Mouse (Mus musculus): ENCODE measurements around the gene Akap6.
A peak's percentile ranks its signal among the peaks of the same experiment; 100 is the strongest.

Gene Akap6

GRCm38 (mm10) chr12:52699146-52699545 is at the start of gene Akap6:
Akap6 (plus strand) TSS chr12:52699383.
- no peak for DNase-seq (ENCODE audit: low spot score)

DNA sequence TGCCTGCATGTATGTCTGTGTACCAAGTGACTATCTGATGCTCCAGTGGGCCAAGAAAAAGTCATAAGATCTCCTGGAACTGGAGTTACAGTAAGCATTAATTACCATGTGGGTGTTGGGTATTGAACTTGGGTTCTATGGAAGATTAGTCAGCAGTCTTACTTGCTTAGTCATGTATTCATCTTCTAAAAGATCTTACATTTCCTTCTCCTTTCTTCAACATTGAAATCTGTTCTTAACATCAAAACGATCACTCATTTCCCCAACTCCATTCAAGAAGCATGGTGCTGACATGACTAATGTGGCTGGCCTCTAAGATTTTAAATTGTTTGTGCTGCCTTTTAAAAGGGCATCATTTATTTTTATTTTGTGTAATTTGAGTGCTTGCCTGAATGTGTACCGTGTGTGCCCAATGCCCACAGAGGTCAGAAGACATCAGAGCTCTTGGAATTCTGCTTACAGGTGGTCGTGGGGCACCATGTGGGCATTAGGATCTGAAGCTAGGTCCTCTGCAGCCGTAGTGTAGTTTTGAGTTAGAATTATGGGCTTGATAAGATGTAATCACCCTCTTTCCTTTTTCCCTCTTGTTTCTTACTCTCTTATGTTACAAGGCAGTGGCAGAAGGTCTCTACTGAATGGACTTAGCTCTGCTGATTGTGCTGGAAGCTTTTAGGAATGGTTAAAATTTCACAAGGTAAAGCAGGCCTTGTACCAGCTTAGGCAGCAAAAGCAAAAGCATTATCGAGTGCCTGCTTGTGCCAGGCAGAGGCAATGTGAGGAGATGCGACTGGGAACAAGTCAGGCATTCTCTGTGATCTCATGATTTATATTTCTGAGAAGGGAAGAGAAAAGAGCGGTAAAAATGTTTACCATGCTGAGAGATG is 36.0 kb upstream of the Akap6 start:
- no peak for DNase-seq (ENCODE audit: low spot score)

DNA sequence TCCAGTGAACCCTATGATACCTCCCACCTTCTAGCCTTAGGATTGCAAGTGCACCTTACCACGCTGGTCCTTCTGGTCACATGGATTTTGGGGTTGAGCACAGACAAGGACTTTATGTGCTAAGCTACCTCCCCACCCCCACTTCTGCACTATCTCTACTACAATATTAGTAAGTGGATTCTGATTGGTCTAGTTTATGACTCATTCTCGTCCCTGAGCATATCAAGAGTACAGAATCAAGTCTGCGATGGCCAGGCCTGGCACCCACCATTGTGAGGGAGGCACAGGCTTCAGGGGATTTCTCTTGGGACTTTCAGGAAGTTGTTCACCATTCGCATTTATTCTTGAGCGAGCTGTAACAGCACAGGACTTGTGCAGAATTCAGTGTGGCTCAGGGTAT is 34.2 kb upstream of the Akap6 start:
- DNase-seq (ENCODE audit: low spot score) = no peak

- no peak for DNase-seq (ENCODE audit: low spot score)
Observed at GRCm38 (mm10) chr12:52671436-52671835, 27.7 kb upstream of the Akap6 start.

GRCm38 (mm10) chr12:52671943-52672342 is 27.2 kb upstream of the Akap6 start:
- DNase-seq (ENCODE audit: low spot score) = no peak

DNA sequence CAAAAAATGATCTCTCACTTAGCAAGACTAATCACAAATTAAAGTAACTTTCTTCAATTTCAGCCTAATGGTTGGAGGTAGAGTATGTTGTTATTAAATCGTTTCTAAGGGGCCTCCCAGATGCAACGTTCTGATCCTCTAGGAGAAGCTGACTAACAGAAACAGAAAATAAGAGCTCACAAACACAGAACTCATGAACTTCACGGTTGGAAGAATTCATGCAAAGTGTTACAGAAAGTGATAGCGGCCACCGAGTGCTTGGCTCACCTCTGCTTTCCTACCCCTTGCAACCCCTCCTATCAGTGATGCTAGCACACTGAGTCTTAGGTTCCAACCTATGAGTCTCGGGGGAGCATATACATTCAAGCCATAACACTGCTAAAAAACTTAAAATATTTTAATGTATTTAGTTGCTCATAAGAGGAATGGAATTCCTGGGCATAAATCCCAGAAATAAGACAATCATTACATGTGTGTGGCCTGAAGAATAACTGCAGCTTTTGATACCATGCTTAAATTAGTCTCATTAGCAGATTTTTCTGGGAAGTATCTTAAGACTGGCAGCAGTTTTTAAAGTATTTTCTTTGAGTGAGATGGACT is 25.7 kb upstream of the Akap6 start:
- DNase-seq (ENCODE audit: low spot score) = no peak

- no peak for DNase-seq (ENCODE audit: low spot score)
Observed at GRCm38 (mm10) chr12:52675010-52675409, 24.2 kb upstream of the Akap6 start.

DNA sequence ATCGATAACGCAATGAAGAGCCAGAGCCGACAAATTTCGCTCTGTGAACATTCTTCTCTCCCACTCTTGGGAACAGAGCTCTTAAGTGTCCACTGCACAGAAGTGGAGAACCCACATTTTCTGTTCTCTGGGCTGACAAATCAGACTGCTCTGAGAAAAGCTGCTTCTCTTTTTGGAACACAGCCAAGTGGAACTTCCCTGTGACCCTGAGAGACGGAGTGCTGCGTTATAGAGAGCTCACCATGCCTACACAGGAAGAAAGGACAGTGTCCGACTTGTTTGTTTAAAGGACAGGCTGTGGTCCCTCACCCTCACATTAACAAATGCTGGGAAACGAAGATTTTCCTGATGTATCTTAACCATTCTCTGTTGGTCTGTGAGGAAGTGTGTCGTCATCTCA is 11.8 kb upstream of the Akap6 start:
- no peak for DNase-seq (ENCODE audit: low spot score)

DNA sequence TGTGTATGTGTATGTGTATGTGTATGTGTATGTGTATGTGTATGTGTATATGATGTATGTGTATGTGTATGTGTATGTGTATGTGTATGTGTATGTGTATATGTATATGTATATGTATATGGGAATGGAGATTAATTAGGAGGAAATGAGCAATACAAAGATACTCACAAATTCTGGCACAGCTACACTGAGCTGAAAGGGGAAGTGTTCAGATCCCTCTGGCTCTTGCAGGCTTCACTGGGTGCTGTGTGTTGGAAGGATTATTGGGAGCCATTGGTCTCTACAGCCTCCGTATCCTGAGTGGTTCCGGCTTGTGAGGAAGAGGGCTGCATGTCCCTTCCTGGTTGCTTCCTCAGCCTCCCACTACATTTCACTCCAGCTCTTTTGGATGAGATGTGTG is 10.5 kb upstream of the Akap6 start:
- no peak for DNase-seq (ENCODE audit: low spot score)

GRCm38 (mm10) chr12:52691552-52691951 is 7.6 kb upstream of the Akap6 start:
- no peak for DNase-seq (ENCODE audit: low spot score)

DNA sequence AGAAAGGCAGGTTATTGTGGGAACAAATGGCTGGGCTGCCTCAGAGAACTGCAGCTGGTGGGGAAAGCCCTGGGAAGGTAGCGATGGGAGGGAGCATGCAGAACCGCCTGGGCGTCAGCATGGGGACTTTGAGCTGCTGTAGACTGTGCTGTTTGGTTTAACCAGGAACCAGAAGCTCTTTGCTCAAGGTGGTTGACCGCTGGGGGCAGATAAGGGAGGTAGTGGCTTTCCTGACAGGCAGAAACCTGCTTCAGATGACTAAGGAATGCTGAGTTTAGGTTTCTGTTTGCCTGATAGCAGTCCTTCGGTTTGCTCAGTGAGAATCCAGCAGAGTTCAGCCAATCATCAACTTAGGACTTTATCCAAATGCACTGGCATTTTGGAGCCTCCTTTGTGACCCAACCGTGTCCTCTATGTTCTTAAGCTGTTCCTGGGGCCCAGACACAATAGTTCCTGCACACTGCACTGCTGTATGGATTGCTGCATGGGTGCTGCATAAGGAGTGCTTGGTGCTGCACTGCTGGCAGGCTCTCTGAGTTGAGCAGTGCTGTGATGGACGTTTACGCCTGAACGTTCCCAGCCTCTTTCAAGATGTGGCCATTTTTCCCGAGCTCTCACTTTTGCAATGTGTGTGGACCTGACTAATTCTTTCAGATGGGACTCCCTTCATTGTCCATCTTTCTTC is 6.8 kb upstream of the Akap6 start:
- DNase-seq (ENCODE audit: low spot score) = no peak

DNA sequence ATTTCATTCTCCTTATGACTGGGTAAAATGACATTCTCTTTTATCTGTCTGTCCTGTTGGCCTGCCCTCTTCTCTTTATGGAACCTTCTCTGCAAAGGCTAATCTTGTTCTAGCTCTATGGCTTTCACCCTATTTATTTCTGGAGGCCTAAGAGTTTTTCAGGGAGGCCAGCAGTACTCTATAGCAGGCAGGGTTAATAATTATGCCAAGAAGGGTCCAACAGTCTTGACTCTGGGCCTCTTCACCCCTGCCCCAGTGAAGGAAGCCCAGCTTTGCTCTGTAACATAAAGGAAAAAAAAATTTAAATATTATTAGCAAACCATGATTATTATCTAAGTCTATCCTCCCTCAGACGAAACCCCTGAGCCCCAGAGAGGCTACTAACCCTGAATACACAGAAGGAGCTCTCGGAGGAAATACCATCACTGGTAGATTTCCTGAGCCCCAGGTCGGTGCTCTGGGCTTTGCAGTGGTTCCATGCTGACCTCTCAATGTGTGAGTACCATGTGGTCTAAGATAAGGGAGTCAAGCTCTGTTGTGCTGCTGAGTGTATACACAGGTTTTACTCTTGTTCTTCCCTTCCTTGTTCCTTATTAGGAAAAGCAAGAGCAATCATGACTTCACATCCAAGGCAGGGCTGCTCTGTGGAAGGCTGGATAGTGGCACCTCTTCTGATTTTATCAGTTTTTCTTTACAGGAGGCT is 1.6 kb upstream of the Akap6 start:
- no peak for DNase-seq (ENCODE audit: low spot score)

DNA sequence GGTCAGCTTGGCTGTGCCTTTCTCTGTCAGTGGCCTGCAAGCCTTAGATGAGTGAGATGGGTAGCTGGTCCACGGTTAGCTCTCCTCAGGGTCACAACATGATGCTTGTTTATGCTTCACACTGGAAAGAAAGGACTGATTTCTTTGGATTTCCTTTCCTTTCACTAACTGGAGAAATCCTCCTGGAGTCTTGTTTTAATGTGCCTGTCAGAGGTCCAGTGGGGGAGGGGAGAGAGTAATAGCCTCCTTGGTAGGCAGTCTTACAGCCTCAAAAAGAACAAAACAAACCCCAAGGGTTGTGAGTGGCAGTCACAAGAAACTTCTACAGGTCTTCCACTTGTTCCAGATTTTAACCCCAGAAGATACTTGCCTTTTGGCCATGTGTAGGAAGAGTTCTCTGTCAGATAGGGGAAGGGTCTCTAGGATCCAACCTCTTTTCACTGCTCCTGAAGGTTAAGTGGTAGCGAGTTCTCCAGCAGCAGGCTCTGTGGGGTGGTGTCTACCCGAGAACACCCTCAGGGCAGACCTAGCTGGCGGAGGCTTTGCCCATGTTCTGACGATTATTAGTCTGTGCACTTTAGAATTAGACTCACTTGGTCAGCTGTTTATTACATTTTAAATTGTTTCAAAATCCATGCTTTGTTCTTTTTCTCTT is 780 bp upstream of the Akap6 start:
- DNase-seq (ENCODE audit: low spot score) = no peak

GRCm38 (mm10) chr12:52699961-52700696 is 946 bp downstream of the Akap6 start:
- no peak for DNase-seq (ENCODE audit: low spot score)

DNA sequence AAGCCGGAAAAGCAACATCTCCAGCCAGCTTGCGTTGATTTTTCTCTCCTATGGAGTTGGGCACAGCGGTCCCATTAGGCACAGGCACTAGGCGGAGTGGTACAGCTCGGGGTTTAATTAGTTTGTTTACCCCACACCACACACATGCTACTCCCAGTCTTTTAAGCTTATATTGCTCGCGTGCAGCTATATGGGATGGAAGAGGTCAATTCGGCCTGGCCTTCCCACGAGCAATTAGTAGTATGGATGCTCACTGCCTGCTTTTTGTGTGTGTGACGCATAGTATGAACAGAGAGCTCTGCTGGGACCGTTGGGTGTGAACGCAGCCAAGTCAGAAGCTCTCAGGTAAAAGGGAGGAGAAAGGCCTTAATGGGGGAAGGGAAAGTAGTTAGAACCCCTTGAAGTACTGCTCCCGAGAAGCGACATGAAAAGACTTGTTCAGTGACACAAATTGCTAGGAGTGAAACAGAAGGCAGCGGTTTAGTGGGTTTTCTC is 1.6 kb downstream of the Akap6 start:
- DNase-seq (ENCODE audit: low spot score) = no peak

DNA sequence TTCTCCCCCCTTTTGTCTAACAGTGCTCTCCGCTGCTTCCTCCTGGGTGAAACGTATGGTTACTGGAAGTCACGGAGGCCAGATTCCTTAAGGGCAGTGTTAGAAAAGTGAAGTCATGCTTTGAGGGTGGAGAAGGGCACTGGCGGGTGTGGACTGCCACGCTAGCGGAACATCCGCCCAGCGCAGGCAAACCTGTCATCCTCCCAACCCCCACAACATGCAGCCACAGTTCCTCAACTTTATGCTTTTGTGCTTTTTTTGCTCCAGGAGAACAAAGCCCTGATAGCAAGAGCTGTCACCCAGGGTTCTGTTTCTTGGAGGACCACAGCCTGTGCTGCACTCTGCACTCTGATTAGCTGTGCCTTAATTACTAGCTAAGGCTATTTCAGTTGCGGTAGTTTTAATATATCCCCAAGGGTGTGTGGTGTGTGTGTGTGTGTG is 2.0 kb downstream of the Akap6 start:
- peak; percentile 7 for DNase-seq (ENCODE audit: low spot score)

DNA sequence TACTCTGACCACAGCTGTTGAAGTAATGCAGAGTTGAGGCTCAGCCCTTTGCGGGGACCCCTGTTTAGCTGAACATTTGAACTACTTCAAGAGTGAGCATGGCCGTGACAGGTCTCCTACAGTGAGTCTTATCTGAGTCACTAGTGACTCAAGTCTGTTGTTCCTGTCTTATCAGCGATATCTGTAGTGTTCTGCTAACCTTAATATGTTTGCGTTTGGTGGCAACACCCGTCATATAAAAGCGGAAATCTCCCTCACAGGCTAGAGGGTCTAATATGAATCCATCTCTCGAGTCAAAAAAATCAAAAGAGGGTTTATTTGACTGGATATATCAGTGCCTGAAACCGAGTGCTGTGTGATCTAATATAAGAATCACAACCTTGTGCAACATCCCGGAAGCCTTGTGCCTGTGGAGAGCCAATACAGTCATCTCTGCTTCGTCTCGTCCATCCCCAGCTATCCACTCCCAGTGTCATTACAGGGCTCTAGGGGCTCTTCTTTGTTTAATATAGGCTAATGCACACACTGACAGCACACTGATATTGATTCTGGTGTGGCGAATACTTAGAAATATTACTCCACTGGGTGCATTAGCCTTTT is 3.3 kb downstream of the Akap6 start:
- DNase-seq (ENCODE audit: low spot score) = no peak

GRCm38 (mm10) chr12:52704081-52704480 is 4.9 kb downstream of the Akap6 start:
- no peak for DNase-seq (ENCODE audit: low spot score)

DNA sequence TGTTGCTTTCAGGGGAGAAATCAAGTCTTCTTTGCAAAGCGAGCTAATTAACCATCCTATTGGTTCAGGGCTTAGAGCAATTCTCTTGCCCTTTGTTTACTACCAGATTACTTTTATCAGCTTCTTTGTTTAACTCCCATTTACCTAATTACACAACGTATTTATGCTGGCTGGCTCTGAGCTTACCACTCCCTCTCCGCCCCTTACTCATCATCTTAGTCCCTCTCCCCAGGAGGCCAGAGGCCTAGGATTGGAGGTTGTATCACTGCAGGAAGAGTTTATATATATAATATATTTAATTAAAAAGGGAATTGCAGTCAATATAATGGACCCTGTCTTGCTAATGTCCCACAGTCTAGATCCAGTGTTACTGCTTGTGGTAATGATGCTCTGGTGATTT is 5.6 kb downstream of the Akap6 start:
- no peak for DNase-seq (ENCODE audit: low spot score)

GRCm38 (mm10) chr12:52711382-52711781 is 12.2 kb downstream of the Akap6 start:
- DNase-seq (ENCODE audit: low spot score) = no peak

All from ovary, postnatal 36 days (tissue).